Mouse (Mus musculus) lung, adult 18-20 months (tissue): ENCODE measurements at regions not wholly inside any gene's neighbourhood (a gene's known extent, or its start where the extent isn't known, plus 50 kb on each side); places are given as distances from the start of the nearest gene placed in this dataset.

Experiments used
- DNase-seq, 2 experiments: peaks; one replicate each; pipeline ENCODE4 v3.0.0; 2022; ENCODE audit warnings: mixed read lengths in 2 of 2

- DNase-seq, result no peak
Observed at GRCm38 (mm10) chr12:109662179-109662578, 62.0 kb upstream of the Rtl1 start.

- no peak for DNase-seq
Observed at GRCm38 (mm10) chr12:109674766-109675165, 74.6 kb upstream of the Rtl1 start.

- DNase-seq, result no peak
Observed at GRCm38 (mm10) chr12:109694046-109694445, 93.9 kb upstream of the Rtl1 start.

GRCm38 (mm10) chr12:109694801-109695430 lies 94.8 kb upstream of the Rtl1 start:
- peak; percentile 9 to 21 for DNase-seq

GRCm38 (mm10) chr12:109706820-109707219 lies 106.7 kb upstream of the Rtl1 start:
- DNase-seq, result no peak

GRCm38 (mm10) chr12:109709661-109710060 lies 109.5 kb upstream of the Rtl1 start:
- DNase-seq, result no peak

- no peak for DNase-seq
Observed at GRCm38 (mm10) chr12:109711392-109711791, 111.3 kb upstream of the Rtl1 start.

GRCm38 (mm10) chr12:109711946-109712345 lies 111.8 kb upstream of the Rtl1 start:
- no peak for DNase-seq

GRCm38 (mm10) chr12:109712386-109712785 lies 112.3 kb upstream of the Rtl1 start:
- DNase-seq, result no peak

GRCm38 (mm10) chr12:109713041-109713440 lies 112.9 kb upstream of the Rtl1 start:
- DNase-seq, result no peak

- DNase-seq, result no peak
Observed at GRCm38 (mm10) chr12:109714061-109714460, 113.9 kb upstream of the Rtl1 start.

GRCm38 (mm10) chr12:109716991-109717390 lies 116.9 kb upstream of the Rtl1 start:
- no peak for DNase-seq

GRCm38 (mm10) chr12:109718036-109718435 lies 117.9 kb upstream of the Rtl1 start:
- DNase-seq, result no peak

GRCm38 (mm10) chr12:109738201-109738600 lies 138.1 kb upstream of the Rtl1 start:
- DNase-seq, result no peak

GRCm38 (mm10) chr12:109738911-109739310 lies 138.8 kb upstream of the Rtl1 start:
- DNase-seq, result no peak

- no peak for DNase-seq
Observed at GRCm38 (mm10) chr12:109742486-109742885, 142.4 kb upstream of the Rtl1 start.

GRCm38 (mm10) chr12:109743036-109743650 lies 143.0 kb upstream of the Rtl1 start:
- no peak for DNase-seq

- no peak for DNase-seq
Observed at GRCm38 (mm10) chr12:109744186-109744585, 144.1 kb upstream of the Rtl1 start.

GRCm38 (mm10) chr12:109745731-109746484 lies 145.8 kb upstream of the Rtl1 start:
- DNase-seq, result no peak

- DNase-seq, result no peak
Observed at GRCm38 (mm10) chr12:109747201-109747600, 147.1 kb upstream of the Rtl1 start.

GRCm38 (mm10) chr12:109747776-109748175 lies 147.6 kb upstream of the Rtl1 start:
- DNase-seq, result no peak

GRCm38 (mm10) chr12:109748326-109749059 lies 148.4 kb upstream of the Rtl1 start:
- DNase-seq, result no peak

GRCm38 (mm10) chr12:109749256-109749655 lies 149.1 kb upstream of the Rtl1 start:
- no peak for DNase-seq
